Mouse (Mus musculus) myocyte (in vitro differentiated cells): ENCODE results near the gene Ptpn1.

Experiments
- E2F4 ChIP-seq: IDR thresholded peaks from one replicate; pipeline ENCODE4 v1.6.1; 2011; ENCODE audit warnings: mild to moderate bottlenecking, control low read depth, moderate library complexity; ENCODE audit not compliant: insufficient read depth
- MAX ChIP-seq: IDR thresholded peaks from one replicate; pipeline ENCODE4 v1.6.1; 2011; ENCODE audit warnings: low read depth, mild to moderate bottlenecking, control low read depth
- MYOG ChIP-seq, 3 experiments: IDR thresholded peaks; one replicate each; pipeline ENCODE4 v1.6.1; 2011; ENCODE audit warnings: control low read depth in 2 of 3, low read depth in 2 of 3, mild to moderate bottlenecking in 2 of 3; ENCODE audit not compliant: insufficient read length in 2 of 3, control insufficient read depth in 1 of 3, insufficient read depth in 1 of 3
- POLR2A ChIP-seq: IDR thresholded peaks from one replicate; pipeline ENCODE4 v1.6.1; 2011; ENCODE audit warnings: low read depth, mild to moderate bottlenecking, control low read depth, moderate library complexity; ENCODE audit not compliant: insufficient read length
- SRF ChIP-seq: IDR thresholded peaks from one replicate; pipeline ENCODE4 v1.6.1; 2011; ENCODE audit warnings: low read depth; ENCODE audit not compliant: control insufficient read depth, insufficient read length
- USF1 ChIP-seq: IDR thresholded peaks from one replicate; pipeline ENCODE4 v1.6.1; 2011; ENCODE audit warnings: low read depth, mild to moderate bottlenecking, control low read depth, moderate library complexity

DNA sequence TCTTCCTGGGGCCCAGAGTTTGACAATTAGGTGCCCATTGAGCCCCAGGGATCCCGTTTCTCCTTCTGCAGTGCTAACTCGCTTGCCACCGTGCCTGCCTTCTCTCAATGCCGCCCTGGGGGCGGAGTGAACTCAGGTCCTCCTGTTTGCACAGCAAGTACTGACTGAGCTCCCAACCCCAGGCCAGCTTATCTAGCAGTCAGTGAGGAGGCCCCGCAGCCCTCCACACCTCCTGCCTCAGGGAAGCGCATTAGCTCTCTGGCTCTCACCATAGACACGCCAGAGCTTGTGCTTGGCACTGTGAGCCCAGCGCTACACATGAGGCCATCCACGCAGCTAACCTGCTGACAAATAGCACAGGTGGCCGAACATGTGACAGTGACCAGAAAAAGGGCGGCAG, 55.8 kb downstream of the Ptpn1 start:
- TF ChIP-seq POLR2A = no peak
- TF ChIP-seq SRF = no peak
- TF ChIP-seq MYOG (IDR thresholded peaks at IDR 0.05; ENCODE audit: control insufficient read depth in 1 of 3, insufficient read depth in 1 of 3, insufficient read length in 2 of 3, low read depth in 2 of 3) = no peak
- no peak for TF ChIP-seq USF1
- no peak for TF ChIP-seq E2F4
- no peak for TF ChIP-seq MAX
